Mouse (Mus musculus) kidney, adult 9 months (tissue): ENCODE measurements around the gene Map3k6.

Experiments used
- DNase-seq: peaks from one replicate; pipeline ENCODE4 v3.0.0; 2022

Gene Map3k6

GRCm38 (mm10) chr4:133217641-133218040, 23.0 kb upstream of the Map3k6 start:
- peak; percentile 68 for DNase-seq

- DNase-seq: no peak
These were observed 21.9 kb upstream of the Map3k6 start for GRCm38 (mm10) chr4:133218745-133219144.

- peak; percentile 66 for DNase-seq
These were observed 20.0 kb upstream of the Map3k6 start for GRCm38 (mm10) chr4:133220656-133221055.

- no peak for DNase-seq
These were observed 18.9 kb upstream of the Map3k6 start for GRCm38 (mm10) chr4:133221701-133222100.

- no peak for DNase-seq
These were observed 16.7 kb upstream of the Map3k6 start for GRCm38 (mm10) chr4:133223875-133224274.

- DNase-seq: no peak
These were observed 14.5 kb upstream of the Map3k6 start for GRCm38 (mm10) chr4:133226073-133226472.

- no peak for DNase-seq
These were observed 13.0 kb upstream of the Map3k6 start for GRCm38 (mm10) chr4:133227636-133228035.

GRCm38 (mm10) chr4:133229582-133229981, 11.0 kb upstream of the Map3k6 start:
- DNase-seq: no peak

GRCm38 (mm10) chr4:133233285-133233976, 7.2 kb upstream of the Map3k6 start:
- peak; percentile 76 for DNase-seq

- DNase-seq: no peak
These were observed 5.8 kb upstream of the Map3k6 start for GRCm38 (mm10) chr4:133234771-133235170.

- no peak for DNase-seq
These were observed 5.2 kb upstream of the Map3k6 start for GRCm38 (mm10) chr4:133235415-133235814.

GRCm38 (mm10) chr4:133237911-133238310, 2.7 kb upstream of the Map3k6 start:
- DNase-seq: no peak

- DNase-seq: peak; percentile 88
These were observed 603 bp downstream of the Map3k6 start for GRCm38 (mm10) chr4:133240934-133241908.

GRCm38 (mm10) chr4:133241910-133242309, 1.3 kb downstream of the Map3k6 start:
- DNase-seq: no peak

- DNase-seq: no peak
These were observed 2.1 kb downstream of the Map3k6 start for GRCm38 (mm10) chr4:133242710-133243109.

GRCm38 (mm10) chr4:133243538-133243937, 2.9 kb downstream of the Map3k6 start:
- DNase-seq: no peak

GRCm38 (mm10) chr4:133244289-133244688, 3.7 kb downstream of the Map3k6 start:
- DNase-seq: no peak

GRCm38 (mm10) chr4:133247072-133247471, 6.5 kb downstream of the Map3k6 start:
- DNase-seq: no peak

GRCm38 (mm10) chr4:133247806-133248449, 7.3 kb downstream of the Map3k6 start:
- DNase-seq: no peak

- DNase-seq: peak; percentile 81
These were observed 10.0 kb downstream of the Map3k6 start for GRCm38 (mm10) chr4:133250609-133251008.

- no peak for DNase-seq
These were observed 10.6 kb downstream of the Map3k6 start for GRCm38 (mm10) chr4:133251214-133251613.

GRCm38 (mm10) chr4:133252089-133252488, 11.5 kb downstream of the Map3k6 start:
- DNase-seq: no peak

- DNase-seq: no peak
These were observed 12.8 kb downstream of the Map3k6 start for GRCm38 (mm10) chr4:133253412-133253811.
